In the genomic region with DNA sequence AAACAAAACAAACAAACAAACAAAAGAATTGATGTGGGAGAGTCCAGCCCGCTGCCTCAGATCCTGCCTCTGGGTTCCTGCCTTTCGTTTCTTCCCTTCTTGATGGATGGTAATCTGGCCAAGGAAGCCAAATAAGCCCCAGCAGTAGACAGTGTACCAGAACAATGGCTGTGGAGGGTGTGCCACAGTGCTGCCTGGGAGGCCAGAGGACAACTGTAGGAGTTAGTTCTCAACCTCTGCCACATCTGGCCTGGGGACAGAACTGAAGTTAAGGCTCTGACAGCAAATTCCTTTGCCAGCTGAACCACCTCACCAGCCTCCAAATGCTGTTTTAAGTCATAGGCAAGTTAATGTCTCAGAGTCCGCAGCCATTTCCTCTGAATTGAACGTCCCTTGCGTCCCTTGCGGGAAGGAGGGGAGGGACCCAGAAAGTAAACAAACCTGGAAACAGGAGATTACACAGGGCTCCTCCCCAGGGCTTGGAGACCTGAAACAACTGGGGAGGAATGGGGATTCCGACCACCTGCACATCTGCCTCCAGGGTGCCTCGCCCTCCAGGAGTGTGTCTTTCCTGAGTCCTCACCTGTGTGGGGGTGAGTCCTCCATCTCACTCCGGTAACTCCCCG, we compare ENCODE assay signal across 28 mouse cellular contexts. TPM values are rescaled to one million over a fixed set of nuclear protein-coding genes. Genes with fewer than 3 reads are reported as not detected.
DNase-seq lines count a peak whose midpoint lies in the region; ATAC-seq and TF ChIP-seq lines count a peak whose summit lies in the region.
"Had no signal": no experiment of that assay in that cellular context is flagged by ENCODE, and none has a peak within 500 bp of the region (broad histone marks: within the 10 kb centered on the region; RNA-seq: fewer than 3 reads in every experiment).

No protein-coding gene starts in this region.

- H3K9me3 ChIP-seq in heart, embryonic 12.5 days (replicated peaks), result no peaks in the 10 kb centered on the region
- no peaks in the 10 kb centered on the region for H3K9me3 ChIP-seq in liver, embryonic 13.5 days (replicated peaks)
- H3K9me3 ChIP-seq in liver, embryonic 11.5 days (ENCODE audit: control insufficient read depth, low read length), result no peaks in the 10 kb centered on the region
- H3K9me3 ChIP-seq in stomach, postnatal 0 days (ENCODE audit: control insufficient read depth, low read length), result no peaks in the 10 kb centered on the region
- H3K9me3 ChIP-seq: embryonic facial prominence, embryonic 12.5 days; megakaryocyte, embryonic 14.5 days; midbrain, embryonic 15.5 days; neural tube, embryonic 15.5 days; stomach, embryonic 15.5 days had no signal

- no peak overlapping the region for H3K9ac ChIP-seq in heart, embryonic 12.5 days
- no peak overlapping the region for H3K9ac ChIP-seq in liver, embryonic 13.5 days
- no peak overlapping the region for H3K9ac ChIP-seq in liver, embryonic 11.5 days (ENCODE audit: low read depth, low read length)
- H3K9ac ChIP-seq in stomach, postnatal 0 days (ENCODE audit: low read length), result no peak overlapping the region
- H3K9ac ChIP-seq: embryonic facial prominence, embryonic 12.5 days; midbrain, embryonic 15.5 days; neural tube, embryonic 15.5 days; stomach, embryonic 15.5 days had no signal

- H3K27me3 ChIP-seq in heart, embryonic 12.5 days (replicated peaks), result no peaks in the 10 kb centered on the region
- H3K27me3 ChIP-seq in liver, embryonic 13.5 days, result peaks cover 44% of the 10 kb centered on the region
- peaks cover 8% of the 10 kb centered on the region for H3K27me3 ChIP-seq in liver, embryonic 11.5 days (replicated peaks; ENCODE audit: control insufficient read depth, insufficient read depth, low read length)
- no peaks in the 10 kb centered on the region for H3K27me3 ChIP-seq in stomach, postnatal 0 days (ENCODE audit: control insufficient read depth, insufficient read depth, low read length)
- H3K27me3 ChIP-seq: embryonic facial prominence, embryonic 12.5 days; midbrain, embryonic 15.5 days; neural tube, embryonic 15.5 days; stomach, embryonic 15.5 days had no signal

- H3K4me1 ChIP-seq in heart, embryonic 12.5 days (replicated peaks), result peaks cover 67% of the 10 kb centered on the region
- peaks cover 14% of the 10 kb centered on the region for H3K4me1 ChIP-seq in liver, embryonic 13.5 days (replicated peaks)
- H3K4me1 ChIP-seq in liver, embryonic 11.5 days (replicated peaks; ENCODE audit: control insufficient read depth, insufficient read depth, low read length), result peaks cover 6% of the 10 kb centered on the region
- peaks cover 7% of the 10 kb centered on the region; the same call in 1 of the 2 replicates for H3K4me1 ChIP-seq in stomach, postnatal 0 days (replicated peaks; ENCODE audit: control insufficient read depth, insufficient read depth)
- H3K4me1 ChIP-seq: midbrain, embryonic 15.5 days; neural tube, embryonic 15.5 days had no signal

- peak overlapping the region; percentile 72; the same call in 1 of the 2 replicates for H3K27ac ChIP-seq in heart, embryonic 12.5 days (ENCODE audit: poor library complexity, severe bottlenecking)
- H3K27ac ChIP-seq in liver, embryonic 13.5 days, result no peak overlapping the region
- no peak overlapping the region for H3K27ac ChIP-seq in liver, embryonic 11.5 days (ENCODE audit: low read depth, low read length)
- H3K27ac ChIP-seq in stomach, postnatal 0 days (replicated peaks), result no peak overlapping the region
- H3K27ac ChIP-seq: embryonic facial prominence, embryonic 12.5 days; midbrain, embryonic 15.5 days; neural tube, embryonic 15.5 days; stomach, embryonic 15.5 days had no signal

- no peak for TF ChIP-seq EP300 in stomach, postnatal 0 days (optimal IDR thresholded peaks at IDR 0.05)

- no peaks in the 10 kb centered on the region for H3K36me3 ChIP-seq in heart, embryonic 12.5 days
- H3K36me3 ChIP-seq in liver, embryonic 13.5 days, result no peaks in the 10 kb centered on the region
- H3K36me3 ChIP-seq in liver, embryonic 11.5 days (ENCODE audit: control insufficient read depth, insufficient read depth, low read length), result no peaks in the 10 kb centered on the region
- no peaks in the 10 kb centered on the region for H3K36me3 ChIP-seq in stomach, postnatal 0 days (ENCODE audit: control insufficient read depth, insufficient read depth, low read length)
- H3K36me3 ChIP-seq: embryonic facial prominence, embryonic 12.5 days; midbrain, embryonic 15.5 days; neural tube, embryonic 15.5 days; stomach, embryonic 15.5 days had no signal

- intact Hi-C loops in left cerebral cortex, postnatal 36 days (cut with DNase I), result no loop called here

- TF ChIP-seq CTCF in stomach, postnatal 0 days (IDR thresholded peaks at IDR 0.05; ENCODE audit: low read depth), result no peak

- no peak for DNase-seq in heart, postnatal 4 days
- no peak for DNase-seq in liver, embryonic 13.5 days
- DNase-seq in liver, embryonic 11.5 days (ENCODE audit: low spot score), result no peak
- peak; percentile 35 for DNase-seq in ZHBTc4 (ENCODE audit: low read depth, low spot score)
- DNase-seq in stomach, postnatal 0 days (ENCODE audit: low spot score), result peak; percentile 50
- no peak for DNase-seq in left cerebral cortex, postnatal 36 days (ENCODE audit: low spot score in 2 of 2)
- DNase-seq: adrenal gland, postnatal 14 days; cerebellum, adult 11 months; gastrocnemius, postnatal 25 days; kidney, adult 2 months; kidney, postnatal 25 days; left cerebral cortex, postnatal 4 days; lung, postnatal 14 days; spleen, adult 18-20 months; thymus, adult 2 months had no signal

- WGBS in heart, embryonic 12.5 days, result 41% methylated on average over 10 of the region's 10 CpGs
- WGBS in liver, embryonic 13.5 days (ENCODE audit: insufficient replicate concordance), result 46% methylated on average over 10 of the region's 10 CpGs
- WGBS in liver, embryonic 11.5 days, result 56% methylated on average over 10 of the region's 10 CpGs
- 45% methylated on average over 10 of the region's 10 CpGs for WGBS in stomach, postnatal 0 days

- 0 out of 2 replicates have a peak, but pooled peaks have one; percentile 31 for ATAC-seq in heart, embryonic 12.5 days (ENCODE audit: insufficient number of reproducible peaks, low FRiP score)
- peak; percentile 43; the same call in 1 of the 2 replicates for ATAC-seq in liver, embryonic 13.5 days (ENCODE audit: low read depth)
- no peak for ATAC-seq in liver, embryonic 11.5 days (replicated peaks; ENCODE audit: low FRiP score)
- ATAC-seq in stomach, postnatal 0 days (ENCODE audit: low FRiP score, low TSS enrichment), result peak; percentile 36
- ATAC-seq: forebrain, embryonic 14.5 days; inflammation-experienced regulatory T-cells, adult 6 months; midbrain, embryonic 15.5 days had no signal

- no peak overlapping the region for H3K4me3 ChIP-seq in heart, embryonic 12.5 days
- H3K4me3 ChIP-seq in liver, embryonic 13.5 days (replicated peaks), result no peak overlapping the region
- H3K4me3 ChIP-seq in liver, embryonic 11.5 days (ENCODE audit: low read depth, low read length), result no peak overlapping the region
- H3K4me3 ChIP-seq in stomach, postnatal 0 days (ENCODE audit: low read depth, low read length), result no peak overlapping the region
- H3K4me3 ChIP-seq: embryonic facial prominence, embryonic 12.5 days; megakaryocyte, embryonic 14.5 days; midbrain, embryonic 15.5 days; neural tube, embryonic 15.5 days; stomach, embryonic 15.5 days had no signal

- 0 out of 2 replicates have a peak overlapping the region, but pooled peaks have one; percentile 24 for H3K4me2 ChIP-seq in heart, embryonic 12.5 days
- no peak overlapping the region for H3K4me2 ChIP-seq in liver, embryonic 13.5 days
- no peak overlapping the region for H3K4me2 ChIP-seq in liver, embryonic 11.5 days
- H3K4me2 ChIP-seq in stomach, postnatal 0 days (replicated peaks; ENCODE audit: low read depth), result no peak overlapping the region
- H3K4me2 ChIP-seq: embryonic facial prominence, embryonic 12.5 days; midbrain, embryonic 15.5 days; neural tube, embryonic 15.5 days; stomach, embryonic 15.5 days had no signal

RNA-seq across cellular contexts. Expression of gene Efhd2, which starts 6.7 kb away (rescaled TPM):
- polyA plus RNA-seq in heart, embryonic 12.5 days (2016; fragmentation: Nextera tagmentation; extraction: Ambion mirVana), result 119 and 121 TPM in 2 replicates
- 10 to 100 TPM; 46.5 to 50.5 TPM for total RNA-seq in heart, postnatal 4 days (2021)
- 51.5 and 52.9 TPM in 2 replicates for polyA plus RNA-seq in liver, embryonic 13.5 days (2015; fragmentation: Nextera tagmentation; extraction: Ambion mirVana)
- 62.1 and 69.1 TPM in 2 replicates for polyA plus RNA-seq in liver, embryonic 11.5 days (2014; fragmentation: Nextera tagmentation; extraction: Ambion mirVana)
- 111 and 121 TPM in 2 replicates for polyA plus RNA-seq in stomach, postnatal 0 days (2015; fragmentation: Nextera tagmentation; extraction: Ambion mirVana)
- 100 to 1,000 TPM; 233 to 306 TPM for total RNA-seq in left cerebral cortex, postnatal 36 days (2021)

RNA-seq across cellular contexts. Expression of gene Ctrc, which starts 35.2 kb away (rescaled TPM):
- polyA plus RNA-seq in heart, embryonic 12.5 days (2016; fragmentation: Nextera tagmentation; extraction: Ambion mirVana), result not detected in 2 replicates
- total RNA-seq in heart, postnatal 4 days (2021), result not detected
- not detected in 2 replicates for polyA plus RNA-seq in liver, embryonic 13.5 days (2015; fragmentation: Nextera tagmentation; extraction: Ambion mirVana)
- polyA plus RNA-seq in liver, embryonic 11.5 days (2014; fragmentation: Nextera tagmentation; extraction: Ambion mirVana), result not detected in 2 replicates
- not detected in 2 replicates for polyA plus RNA-seq in stomach, postnatal 0 days (2015; fragmentation: Nextera tagmentation; extraction: Ambion mirVana)
- not detected for total RNA-seq in left cerebral cortex, postnatal 36 days (2021)
- total RNA-seq: adrenal gland, postnatal 14 days; gastrocnemius, postnatal 25 days; left cerebral cortex, adult 18-20 months; left cerebral cortex, postnatal 4 days had no signal
- polyA plus RNA-seq: brain, embryonic 14.5 days; C2C12; embryonic facial prominence, embryonic 12.5 days; forebrain, embryonic 14.5 days; hindbrain, embryonic 11.5 days; inflammation-experienced regulatory T-cells, adult 6 months; kidney, adult 2 months; liver, adult 2 months; midbrain, embryonic 15.5 days; neural tube, embryonic 15.5 days had no signal

RNA-seq across cellular contexts. Expression of gene Cela2a, which starts 55.4 kb away (rescaled TPM):
- polyA plus RNA-seq in heart, embryonic 12.5 days (2016; fragmentation: Nextera tagmentation; extraction: Ambion mirVana), result not detected in 2 replicates
- not detected for total RNA-seq in heart, postnatal 4 days (2021)
- 0.18 and 0.36 TPM in 2 replicates for polyA plus RNA-seq in liver, embryonic 13.5 days (2015; fragmentation: Nextera tagmentation; extraction: Ambion mirVana)
- polyA plus RNA-seq in liver, embryonic 11.5 days (2014; fragmentation: Nextera tagmentation; extraction: Ambion mirVana), result not detected in 2 replicates
- 18.1 and 22.4 TPM in 2 replicates for polyA plus RNA-seq in stomach, postnatal 0 days (2015; fragmentation: Nextera tagmentation; extraction: Ambion mirVana)
- not detected for total RNA-seq in left cerebral cortex, postnatal 36 days (2021)
- total RNA-seq: gastrocnemius, postnatal 25 days; left cerebral cortex, adult 18-20 months; left cerebral cortex, postnatal 4 days had no signal
- polyA plus RNA-seq: C2C12; embryonic facial prominence, embryonic 12.5 days; forebrain, embryonic 14.5 days; hindbrain, embryonic 11.5 days; inflammation-experienced regulatory T-cells, adult 6 months; neural tube, embryonic 15.5 days had no signal

Comparison
In these comparisons a context has a peak if more than half of its experiments do, and no peak if none do; other contexts are left out.
1. DNase-seq: peak in ZHBTc4 (single experiment) and stomach, postnatal 0 days (single experiment); none in heart, postnatal 4 days (single experiment), liver, embryonic 13.5 days (single experiment), liver, embryonic 11.5 days (single experiment) and left cerebral cortex, postnatal 36 days (0 of 2).
2. RNA of gene Cela2a, which starts 55.4 kb away (polyA plus RNA-seq): 18.1 to 22.4 TPM in stomach, postnatal 0 days; 0.18 to 0.36 TPM in liver, embryonic 13.5 days, not detected in heart, embryonic 12.5 days and not detected in liver, embryonic 11.5 days; every median in the first group is over 10 times any median in the second.